Mouse (Mus musculus) stomach, embryonic 16.5 days (tissue): ENCODE results near the gene Dab2ip. TPM values are rescaled to one million over a fixed set of nuclear protein-coding genes. Genes with fewer than 3 reads are reported as not detected.

ENCODE experiments used
- ATAC-seq: fragments of 200-750 bp; cut with Nextera tagmentation; 2 replicates; pipeline ENCODE4 v1.8.0; 2017; ENCODE audit warnings: moderate number of reproducible peaks, moderate TSS enrichment; ENCODE audit not compliant: insufficient read depth, low FRiP score
- H3K27ac ChIP-seq: fragments of 300-500 bp; sonication (generic); 2 replicates; pipeline ENCODE4 v1.5.1; 2014; ENCODE audit warnings: low read length
- H3K27me3 ChIP-seq: fragments of 300-500 bp; sonication (generic); 2 replicates; pipeline ENCODE4 v1.6.1; 2014; ENCODE audit warnings: low read length, control low read depth, mixed read lengths; ENCODE audit not compliant: control insufficient read depth, insufficient read depth
- H3K36me3 ChIP-seq: fragments of 300-500 bp; sonication (generic); 2 replicates; pipeline ENCODE4 v1.6.1; 2014; ENCODE audit warnings: low read length; ENCODE audit not compliant: control insufficient read depth, insufficient read depth
- H3K4me1 ChIP-seq: fragments of 300-500 bp; sonication (generic); 2 replicates; pipeline ENCODE4 v1.6.1; 2014; ENCODE audit warnings: low read length, control low read depth, mixed read lengths; ENCODE audit not compliant: control insufficient read depth, insufficient read depth
- H3K4me2 ChIP-seq: fragments of 300-500 bp; sonication (generic); 2 replicates; pipeline ENCODE4 v1.6.1; 2014; ENCODE audit warnings: low read depth, low read length, mixed read lengths
- H3K4me3 ChIP-seq: fragments of 300-500 bp; sonication (generic); replicated peaks from 2 replicates; pipeline ENCODE4 v1.5.1; 2014; ENCODE audit warnings: mild to moderate bottlenecking, low read length
- H3K9ac ChIP-seq: fragments of 300-500 bp; sonication (generic); 2 replicates; pipeline ENCODE4 v1.6.1; 2014; ENCODE audit warnings: low read length
- H3K9me3 ChIP-seq: fragments of 300-500 bp; sonication (generic); replicated peaks from 2 replicates; pipeline ENCODE4 v1.6.1; 2016; ENCODE audit warnings: low read length, control low read depth; ENCODE audit not compliant: control insufficient read depth
- WGBS: fragments of 180-500 bp; shearing (Covaris S2); extraction: QIAGEN DNeasy Blood & Tissue Kit; methylation state at CpG from one replicate; pipeline ENCODE4 v1.1.7; 2014; 5-methylcytosine and 5-hydroxymethylcytosine counted together
- polyA plus RNA-seq: library from polyadenylated mRNA; unstranded; fragments of >200 nt; fragmentation: Nextera tagmentation; extraction: Ambion mirVana; gene quantifications from 2 replicates; pipeline ENCODE4 v1.2.1, GENCODE M21; 2015

The Dab2ip gene
- polyA plus RNA-seq, 1 experiment from 2014 or later, result 31.2 TPM

GRCm38 (mm10) chr2:35671980-35672910 is 114.2 kb downstream of the Dab2ip start:
- H3K4me3 ChIP-seq, result no peak overlapping the region
- peak; percentile 26; the same call in 1 of the 2 replicates for ATAC-seq
- peaks cover 90% of the 10 kb centered on the region for H3K4me1 ChIP-seq
- no peaks in the 10 kb centered on the region for H3K36me3 ChIP-seq
- WGBS, result 55% methylated on average over 9 of the region's 9 CpGs
- no peak overlapping the region for H3K9ac ChIP-seq
- H3K9me3 ChIP-seq, result no peaks in the 10 kb centered on the region
- no peak overlapping the region for H3K4me2 ChIP-seq
- H3K27me3 ChIP-seq, result no peaks in the 10 kb centered on the region
- peak overlapping the region; percentile 66 for H3K27ac ChIP-seq

- 83% methylated on average over 3 of the region's 3 CpGs for WGBS
- Histone ChIP-seq H3K4me1 (peaks cover 94% of the 10 kb centered on the region), H3K9me3 (no peaks in the 10 kb centered on the region), H3K4me3 (no peak overlapping the region), H3K36me3 (no peaks in the 10 kb centered on the region), H3K27me3 (no peaks in the 10 kb centered on the region), H3K27ac (no peak overlapping the region), H3K9ac (no peak overlapping the region), H3K4me2 (no peak overlapping the region)
- ATAC-seq, result no peak
These were observed 115.1 kb downstream of the Dab2ip start for GRCm38 (mm10) chr2:35673181-35673580.

- WGBS, result 42% methylated on average over 3 of the region's 3 CpGs
- Histone ChIP-seq H3K9ac (no peak overlapping the region), H3K27me3 (no peaks in the 10 kb centered on the region), H3K27ac (no peak overlapping the region), H3K9me3 (no peaks in the 10 kb centered on the region), H3K36me3 (no peaks in the 10 kb centered on the region), H3K4me3 (no peak overlapping the region), H3K4me1 (peaks cover 94% of the 10 kb centered on the region), H3K4me2 (no peak overlapping the region)
- ATAC-seq, result no peak
These were observed 115.9 kb downstream of the Dab2ip start for GRCm38 (mm10) chr2:35673986-35674385.

- Histone ChIP-seq H3K27me3 (no peaks in the 10 kb centered on the region), H3K9me3 (no peaks in the 10 kb centered on the region), H3K9ac (no peak overlapping the region), H3K4me3 (no peak overlapping the region), H3K4me1 (peaks cover 94% of the 10 kb centered on the region), H3K27ac (no peak overlapping the region), H3K4me2 (no peak overlapping the region), H3K36me3 (no peaks in the 10 kb centered on the region)
- no peak for ATAC-seq
- 76% methylated on average over 5 of the region's 5 CpGs for WGBS
These were observed 116.4 kb downstream of the Dab2ip start for GRCm38 (mm10) chr2:35674431-35674830.

- H3K9ac ChIP-seq, result peak overlapping the region; percentile 57
- peak overlapping the region; percentile 25 for H3K4me2 ChIP-seq
- peaks cover 94% of the 10 kb centered on the region for H3K4me1 ChIP-seq
- H3K9me3 ChIP-seq, result no peaks in the 10 kb centered on the region
- no peaks in the 10 kb centered on the region for H3K36me3 ChIP-seq
- peak overlapping the region; percentile 85 for H3K27ac ChIP-seq
- WGBS, result 21% methylated on average over 5 of the region's 5 CpGs
- no peaks in the 10 kb centered on the region for H3K27me3 ChIP-seq
- H3K4me3 ChIP-seq, result no peak overlapping the region
- peak; percentile 43 for ATAC-seq
These were observed 118.1 kb downstream of the Dab2ip start for GRCm38 (mm10) chr2:35676075-35676665.

- H3K27ac ChIP-seq, result peak overlapping the region; percentile 69
- 0 out of 2 replicates have a peak, but pooled peaks have one; percentile 4 for ATAC-seq
- WGBS, result 28% methylated on average over 8 of the region's 8 CpGs
- H3K4me2 ChIP-seq, result no peak overlapping the region
- no peaks in the 10 kb centered on the region for H3K36me3 ChIP-seq
- peak overlapping the region; percentile 57 for H3K9ac ChIP-seq
- H3K9me3 ChIP-seq, result no peaks in the 10 kb centered on the region
- H3K27me3 ChIP-seq, result no peaks in the 10 kb centered on the region
- H3K4me1 ChIP-seq, result peaks cover 92% of the 10 kb centered on the region
- no peak overlapping the region for H3K4me3 ChIP-seq
These were observed 119.8 kb downstream of the Dab2ip start for GRCm38 (mm10) chr2:35677855-35678254.

- Histone ChIP-seq H3K9me3 (no peaks in the 10 kb centered on the region), H3K27me3 (no peaks in the 10 kb centered on the region), H3K4me2 (no peak overlapping the region), H3K4me3 (no peak overlapping the region), H3K4me1 (peaks cover 89% of the 10 kb centered on the region), H3K9ac (peak overlapping the region; percentile 57), H3K36me3 (no peaks in the 10 kb centered on the region), H3K27ac (peak overlapping the region; percentile 69)
- no peak for ATAC-seq
- WGBS, result 45% methylated on average over 4 of the region's 4 CpGs
These were observed 120.4 kb downstream of the Dab2ip start for GRCm38 (mm10) chr2:35678440-35678839.

- no peak overlapping the region for H3K4me3 ChIP-seq
- no peak overlapping the region for H3K4me2 ChIP-seq
- no peaks in the 10 kb centered on the region for H3K27me3 ChIP-seq
- ATAC-seq, result peak; percentile 33; the same call in 1 of the 2 replicates
- H3K27ac ChIP-seq, result peak overlapping the region; percentile 76
- 0 out of 2 replicates have a peak overlapping the region, but pooled peaks have one; percentile 22 for H3K9ac ChIP-seq
- WGBS, result 34% methylated on average over 10 of the region's 10 CpGs
- H3K36me3 ChIP-seq, result no peaks in the 10 kb centered on the region
- H3K9me3 ChIP-seq, result no peaks in the 10 kb centered on the region
- peaks cover 84% of the 10 kb centered on the region for H3K4me1 ChIP-seq
These were observed 122.0 kb downstream of the Dab2ip start for GRCm38 (mm10) chr2:35679812-35680672.
